ENCODE assay signal across 30 mouse cellular contexts in genomic region chr15:64447239-64447952, GRCm38 (mm10).
A peak's percentile ranks its signal among the peaks of the same experiment; 100 is the strongest.
DNase-seq lines count a peak whose midpoint lies in the region; ATAC-seq and TF ChIP-seq lines count a peak whose summit lies in the region.
"Had no signal": no experiment of that assay in that cellular context is flagged by ENCODE, and none has a peak within 500 bp of the region (broad histone marks: within the 10 kb centered on the region; RNA-seq: fewer than 3 reads in every experiment).

No protein-coding gene starts in this region.

- no peaks in the 10 kb centered on the region for H3K27me3 ChIP-seq in stomach, postnatal 0 days (ENCODE audit: control insufficient read depth, insufficient read depth, low read length)
- H3K27me3 ChIP-seq: embryonic facial prominence, embryonic 12.5 days; forebrain, embryonic 15.5 days; limb, embryonic 12.5 days; liver, embryonic 15.5 days; lung, embryonic 15.5 days; midbrain, embryonic 15.5 days; neural tube, embryonic 15.5 days had no signal

- WGBS in macrophage (ENCODE audit: missing documents): 33% methylated on average over 5 of the region's 5 CpGs
- 46% methylated on average over 5 of the region's 5 CpGs for WGBS in stomach, postnatal 0 days

- 0 out of 2 replicates have a peak overlapping the region, but pooled peaks have one; percentile 20 for H3K27ac ChIP-seq in bone marrow macrophage, adult 2 months (ENCODE audit: insufficient read depth, low read depth, low read length)
- H3K27ac ChIP-seq in macrophage: peak overlapping the region; percentile 41
- H3K27ac ChIP-seq in stomach, postnatal 0 days (replicated peaks): no peak overlapping the region
- H3K27ac ChIP-seq: embryonic facial prominence, embryonic 12.5 days; forebrain, embryonic 10.5 days; forebrain, embryonic 15.5 days; layer of hippocampus, adult 2 months; limb, embryonic 12.5 days; liver, embryonic 15.5 days; lung, embryonic 15.5 days; midbrain, embryonic 10.5 days; midbrain, embryonic 15.5 days; neural tube, embryonic 15.5 days had no signal

- no peak for ATAC-seq in stomach, postnatal 0 days (ENCODE audit: low FRiP score, low TSS enrichment)
- ATAC-seq: midbrain, embryonic 15.5 days had no signal

- intact Hi-C loops in left cerebral cortex, postnatal 10 days (cut with DNase I): no loop called here

- no peak for TF ChIP-seq POLR2A in bone marrow macrophage, adult 2 months (IDR thresholded peaks at IDR 0.05; ENCODE audit: borderline replicate concordance, low read depth, low read length)

- peak; percentile 6 to 29 for DNase-seq in spleen, postnatal 36 days (ENCODE audit: low spot score in 2 of 2)
- no peak for DNase-seq in spleen, postnatal 14 days (ENCODE audit: low spot score in 2 of 2)
- DNase-seq in stomach, postnatal 0 days (ENCODE audit: low spot score): no peak
- no peak for DNase-seq in left cerebral cortex, postnatal 10 days (ENCODE audit: extremely low spot score in 1 of 2, low spot score in 2 of 2)
- DNase-seq in cerebellum, adult 9-10 months: no peak
- DNase-seq: adrenal gland, postnatal 36 days; cerebellum, adult 2 months; cerebellum, postnatal 25 days; embryo, embryonic 11 days; gastrocnemius, postnatal 25 days; heart, postnatal 14 days; kidney, adult 18-20 months; kidney, postnatal 36 days; layer of hippocampus, postnatal 36 days; lung, postnatal 4 days; right cerebral cortex, adult 18-20 months; spleen, adult 18-20 months; thymus, postnatal 14 days had no signal

- H3K36me3 ChIP-seq in macrophage (ENCODE audit: inconsistent target): no peaks in the 10 kb centered on the region
- H3K36me3 ChIP-seq in stomach, postnatal 0 days (ENCODE audit: control insufficient read depth, insufficient read depth, low read length): no peaks in the 10 kb centered on the region
- H3K36me3 ChIP-seq: embryonic facial prominence, embryonic 12.5 days; forebrain, embryonic 10.5 days; forebrain, embryonic 15.5 days; limb, embryonic 12.5 days; liver, embryonic 15.5 days; lung, embryonic 15.5 days; midbrain, embryonic 10.5 days; midbrain, embryonic 15.5 days; neural tube, embryonic 15.5 days had no signal

- no peak overlapping the region for H3K4me3 ChIP-seq in bone marrow macrophage, adult 2 months (ENCODE audit: insufficient read depth, low read length)
- H3K4me3 ChIP-seq in macrophage (ENCODE audit: inconsistent target): no peak overlapping the region
- no peak overlapping the region for H3K4me3 ChIP-seq in stomach, postnatal 0 days (ENCODE audit: low read depth, low read length)
- H3K4me3 ChIP-seq: embryonic facial prominence, embryonic 12.5 days; forebrain, embryonic 10.5 days; forebrain, embryonic 15.5 days; layer of hippocampus, adult 2 months; limb, embryonic 12.5 days; liver, embryonic 15.5 days; lung, embryonic 15.5 days; midbrain, embryonic 10.5 days; midbrain, embryonic 15.5 days; neural tube, embryonic 15.5 days had no signal

- H3K4me2 ChIP-seq in stomach, postnatal 0 days (replicated peaks; ENCODE audit: low read depth): no peak overlapping the region
- H3K4me2 ChIP-seq: embryonic facial prominence, embryonic 12.5 days; forebrain, embryonic 15.5 days; limb, embryonic 12.5 days; liver, embryonic 15.5 days; lung, embryonic 15.5 days; midbrain, embryonic 15.5 days; neural tube, embryonic 15.5 days had no signal

- H3K79me2 ChIP-seq in macrophage (ENCODE audit: inconsistent target): no peaks in the 10 kb centered on the region

- peaks cover 12% of the 10 kb centered on the region for H3K4me1 ChIP-seq in bone marrow macrophage, adult 2 months (ENCODE audit: control insufficient read depth, insufficient read depth, low read length)
- no peaks in the 10 kb centered on the region for H3K4me1 ChIP-seq in stomach, postnatal 0 days (replicated peaks; ENCODE audit: control insufficient read depth, insufficient read depth)
- H3K4me1 ChIP-seq: embryonic facial prominence, embryonic 12.5 days; forebrain, embryonic 10.5 days; liver, embryonic 15.5 days; lung, embryonic 15.5 days; midbrain, embryonic 10.5 days; midbrain, embryonic 15.5 days had no signal

- no peaks in the 10 kb centered on the region for H3K9me3 ChIP-seq in stomach, postnatal 0 days (ENCODE audit: control insufficient read depth, low read length)
- H3K9me3 ChIP-seq: embryonic facial prominence, embryonic 12.5 days; forebrain, embryonic 10.5 days; forebrain, embryonic 15.5 days; limb, embryonic 12.5 days; liver, embryonic 15.5 days; lung, embryonic 15.5 days; midbrain, embryonic 10.5 days; midbrain, embryonic 15.5 days; neural tube, embryonic 15.5 days had no signal

- TF ChIP-seq EP300 in stomach, postnatal 0 days (optimal IDR thresholded peaks at IDR 0.05): no peak

- H3K9ac ChIP-seq in stomach, postnatal 0 days (ENCODE audit: low read length): no peak overlapping the region
- H3K9ac ChIP-seq: embryonic facial prominence, embryonic 12.5 days; forebrain, embryonic 15.5 days; limb, embryonic 12.5 days; liver, embryonic 15.5 days; lung, embryonic 15.5 days; midbrain, embryonic 15.5 days; neural tube, embryonic 15.5 days had no signal

- no peak for TF ChIP-seq CTCF in bone marrow macrophage, adult 2 months (IDR thresholded peaks at IDR 0.05; ENCODE audit: low read depth, low read length)
- no peak for TF ChIP-seq CTCF in stomach, postnatal 0 days (IDR thresholded peaks at IDR 0.05; ENCODE audit: low read depth)

Comparison
In these comparisons a context has a peak if more than half of its experiments do, and no peak if none do; other contexts are left out.
1. DNase-seq: peak in spleen, postnatal 36 days (2 of 2); none in spleen, postnatal 14 days (0 of 2), stomach, postnatal 0 days (single experiment), left cerebral cortex, postnatal 10 days (0 of 2) and cerebellum, adult 9-10 months (single experiment).